Comparison of ENCODE assay signal across 9 mouse cellular contexts in genomic region chr3:21268429-21269129, GRCm38 (mm10).
DNase-seq lines count a peak whose midpoint lies in the region; ATAC-seq and TF ChIP-seq lines count a peak whose summit lies in the region.
"Had no signal": no experiment of that assay in that cellular context is flagged by ENCODE, and none has a peak within 500 bp of the region (broad histone marks: within the 10 kb centered on the region; RNA-seq: fewer than 3 reads in every experiment).

No protein-coding gene starts in this region.

- H3K4me3 ChIP-seq in kidney, postnatal 0 days (replicated peaks; ENCODE audit: low read depth, low read length) = no peak overlapping the region
- H3K4me3 ChIP-seq in heart, embryonic 10.5 days = no peak overlapping the region
- no peak overlapping the region for H3K4me3 ChIP-seq in forebrain, embryonic 11.5 days (ENCODE audit: low read depth, low read length)

- no peaks in the 10 kb centered on the region for H3K4me1 ChIP-seq in kidney, postnatal 0 days (replicated peaks; ENCODE audit: insufficient read depth, low read length)
- peaks cover 9% of the 10 kb centered on the region; the same call in 1 of the 2 replicates for H3K4me1 ChIP-seq in heart, embryonic 10.5 days
- no peaks in the 10 kb centered on the region for H3K4me1 ChIP-seq in forebrain, embryonic 11.5 days (replicated peaks; ENCODE audit: control insufficient read depth, insufficient read depth, low read length)

- H3K36me3 ChIP-seq in kidney, postnatal 0 days (ENCODE audit: insufficient read depth, low read length) = no peaks in the 10 kb centered on the region
- no peaks in the 10 kb centered on the region for H3K36me3 ChIP-seq in heart, embryonic 10.5 days
- no peaks in the 10 kb centered on the region for H3K36me3 ChIP-seq in forebrain, embryonic 11.5 days (ENCODE audit: control insufficient read depth, insufficient read depth, low read length)

- peak; percentile 49 for DNase-seq in kidney, postnatal 0 days (ENCODE audit: low spot score)
- no peak for DNase-seq in kidney, adult 9 months
- DNase-seq in adrenal gland, adult 8-10 months = peak; percentile 83
- no peak for DNase-seq in heart, embryonic 10.5 days (ENCODE audit: low spot score)
- peak; percentile 9 for DNase-seq in lung, postnatal 36 days
- DNase-seq in right cerebral cortex, postnatal 25 days = no peak
- DNase-seq in forebrain, embryonic 11.5 days (ENCODE audit: low spot score) = no peak
- DNase-seq in c-Kit-positive CD71-positive TER-119-positive erythroid progenitor cells, embryonic 14.5 days (ENCODE audit: low spot score) = no peak
- DNase-seq: cerebellum, postnatal 36 days had no signal

- WGBS in kidney, postnatal 0 days = 37% methylated on average over 7 of the region's 7 CpGs
- WGBS in heart, embryonic 10.5 days = 39% methylated on average over 7 of the region's 7 CpGs
- WGBS in forebrain, embryonic 11.5 days = 88% methylated on average over 7 of the region's 7 CpGs

- no peak overlapping the region for H3K27ac ChIP-seq in kidney, postnatal 0 days
- H3K27ac ChIP-seq in heart, embryonic 10.5 days = peak overlapping the region; percentile 24; the same call in 1 of the 2 replicates
- H3K27ac ChIP-seq in forebrain, embryonic 11.5 days (ENCODE audit: low read depth, low read length) = no peak overlapping the region

- H3K27me3 ChIP-seq in kidney, postnatal 0 days (ENCODE audit: insufficient read depth, low read length) = no peaks in the 10 kb centered on the region
- no peaks in the 10 kb centered on the region for H3K27me3 ChIP-seq in heart, embryonic 10.5 days (ENCODE audit: insufficient read depth, poor library complexity, severe bottlenecking)
- H3K27me3 ChIP-seq in forebrain, embryonic 11.5 days (ENCODE audit: control insufficient read depth, insufficient read depth, low read length) = no peaks in the 10 kb centered on the region

- ATAC-seq in kidney, postnatal 0 days (replicated peaks; ENCODE audit: low FRiP score, low read depth) = peak; percentile 65
- ATAC-seq in forebrain, embryonic 11.5 days (replicated peaks; ENCODE audit: low FRiP score) = no peak

- no peaks in the 10 kb centered on the region for H3K9me3 ChIP-seq in kidney, postnatal 0 days (replicated peaks; ENCODE audit: low read length)
- no peaks in the 10 kb centered on the region for H3K9me3 ChIP-seq in heart, embryonic 10.5 days
- H3K9me3 ChIP-seq in forebrain, embryonic 11.5 days (ENCODE audit: control insufficient read depth, low read length) = no peaks in the 10 kb centered on the region

- TF ChIP-seq CTCF in kidney, postnatal 0 days (IDR thresholded peaks at IDR 0.05; ENCODE audit: low read depth) = no peak

- no peak overlapping the region for H3K4me2 ChIP-seq in kidney, postnatal 0 days (ENCODE audit: low read length)
- no peak overlapping the region for H3K4me2 ChIP-seq in forebrain, embryonic 11.5 days (ENCODE audit: low read depth, low read length, severe bottlenecking)

- no peak overlapping the region for H3K9ac ChIP-seq in kidney, postnatal 0 days (ENCODE audit: low read depth, low read length)
- H3K9ac ChIP-seq in forebrain, embryonic 11.5 days (ENCODE audit: low read length) = no peak overlapping the region

Comparison
In these comparisons a context has a peak if more than half of its experiments do, and no peak if none do; other contexts are left out.
1. DNase-seq: peak in kidney, postnatal 0 days (single experiment), adrenal gland, adult 8-10 months (single experiment) and lung, postnatal 36 days (single experiment); none in kidney, adult 9 months (single experiment), heart, embryonic 10.5 days (single experiment), right cerebral cortex, postnatal 25 days (single experiment), forebrain, embryonic 11.5 days (single experiment) and c-Kit-positive CD71-positive TER-119-positive erythroid progenitor cells, embryonic 14.5 days (single experiment).